Mouse (Mus musculus) brain, embryonic 14.5 days (tissue): ENCODE data around the gene Atg4d. TPM values are rescaled to one million over a fixed set of nuclear protein-coding genes. Genes with fewer than 3 reads are reported as not detected.
"Not testable (repeated sequence)": the region's sequence is repeated elsewhere in the genome, so short reads cannot be mapped to it uniquely, and the experiment has no call there.

Experiments used
- DNase-seq: peaks from one replicate; pipeline ENCODE4 v3.0.0-alpha.2; 2011; ENCODE audit warnings: low read depth
- CTCF ChIP-seq: fragments of 200-500 bp; IDR thresholded peaks from 2 replicates; pipeline ENCODE4 v1.5.1; 2012; ENCODE audit warnings: inconsistent platforms, mild to moderate bottlenecking, moderate library complexity, borderline replicate concordance; ENCODE audit not compliant: insufficient read depth, insufficient read length; ENCODE audit errors: extremely low read depth
- POLR2A ChIP-seq: fragments of 200-500 bp; IDR thresholded peaks from 2 replicates; pipeline ENCODE4 v1.6.1; 2012; ENCODE audit warnings: mild to moderate bottlenecking, inconsistent platforms, borderline replicate concordance; ENCODE audit not compliant: poor library complexity, insufficient read depth, insufficient read length, severe bottlenecking; ENCODE audit errors: extremely low read depth
- polyA plus RNA-seq: library from polyadenylated mRNA; depleted of rRNA; stranded (reverse); fragments of >200 nt; gene quantifications from 2 replicates; pipeline ENCODE4 v1.2.3, GENCODE M21; 2012

The Atg4d gene
- polyA plus RNA-seq, 1 experiment = 38.1 TPM

DNA sequence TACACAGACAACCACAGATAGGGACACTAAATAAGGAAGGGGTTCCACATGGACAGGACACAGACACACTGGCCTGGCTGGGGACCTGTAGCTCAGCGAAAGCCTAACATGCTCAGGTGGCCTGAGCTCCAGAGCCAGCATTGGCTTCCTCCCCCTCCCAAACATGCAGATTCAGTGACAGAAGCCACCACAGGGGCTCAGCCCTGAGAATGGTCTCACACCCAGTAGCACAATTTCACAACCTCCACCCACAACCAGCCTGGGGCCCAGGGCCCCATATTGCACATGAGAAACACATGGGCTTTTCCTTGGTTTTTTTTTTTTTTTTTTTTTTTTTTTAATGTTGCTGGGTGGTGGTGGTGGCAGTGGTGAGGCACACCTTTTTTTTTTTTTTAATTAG, 18.8 kb upstream of the Atg4d start:
- no peak for DNase-seq
- no peak for TF ChIP-seq CTCF

DNA sequence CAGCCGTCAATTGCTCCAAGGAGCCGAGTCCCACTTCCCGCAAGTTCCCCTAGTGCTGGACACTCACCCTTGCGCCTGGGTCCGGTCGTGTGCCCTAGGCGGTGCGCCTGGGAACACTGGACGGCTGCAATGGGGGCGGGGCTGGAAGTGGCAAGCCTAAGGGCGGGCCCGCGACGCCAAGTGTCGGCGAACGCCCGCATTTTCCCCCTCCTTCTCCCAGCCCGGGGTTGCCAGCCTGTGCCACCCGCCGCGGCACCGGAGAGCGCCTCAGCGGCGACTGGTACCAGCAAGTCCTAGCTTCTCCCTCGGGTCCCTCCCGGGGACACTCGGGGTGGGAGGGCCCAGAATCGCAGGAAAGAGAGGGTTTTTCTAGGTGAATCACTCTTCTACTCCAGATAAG, 16.8 kb upstream of the Atg4d start, which contains the start of gene S1pr5:
Gene S1pr5 (minus strand): TSS at position 118 of the 400 bp plus-strand sequence.
- DNase-seq = no peak
- no peak for TF ChIP-seq POLR2A

DNA sequence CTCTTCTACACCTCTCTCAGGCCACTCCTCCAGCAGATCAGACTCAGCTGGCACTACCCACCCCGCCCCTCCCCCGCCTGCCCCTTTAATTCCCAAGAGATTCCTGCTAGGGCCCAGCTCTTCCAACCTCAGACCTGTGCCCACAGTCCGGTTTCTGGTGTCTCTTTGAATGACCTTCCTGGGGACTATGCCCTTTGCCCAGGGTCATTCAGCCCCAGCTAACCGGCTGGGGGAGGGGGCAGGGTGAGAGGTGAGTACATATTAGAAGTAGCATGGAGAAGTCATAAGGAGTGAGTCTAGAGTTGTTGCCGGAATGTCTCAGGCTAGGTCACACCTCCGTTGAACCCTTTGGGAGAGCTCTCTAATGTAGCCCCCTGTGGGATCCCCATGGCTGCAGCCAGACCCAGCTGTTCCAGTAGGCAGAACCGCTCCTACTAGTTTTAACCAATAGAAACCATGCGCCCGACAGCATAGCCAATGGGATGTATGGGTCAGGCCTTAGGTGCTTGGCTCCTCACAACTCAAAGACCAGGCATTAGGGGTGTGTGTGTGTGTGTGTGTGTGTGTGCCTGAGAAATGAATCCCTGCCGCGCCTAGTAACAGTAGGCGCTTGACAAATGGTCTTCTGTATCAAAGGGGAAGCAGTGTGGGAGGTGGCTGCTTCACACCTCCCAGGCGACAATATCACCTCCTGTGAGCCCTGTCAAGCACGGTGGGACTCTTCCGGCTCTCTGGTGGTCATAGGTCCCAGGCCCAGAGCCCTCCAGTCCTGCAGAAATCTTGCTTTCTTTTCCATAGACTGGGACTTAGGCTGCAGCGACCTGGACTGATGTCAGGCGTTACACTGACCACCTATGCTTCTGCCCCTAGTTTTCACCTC, 15.2 kb upstream of the Atg4d start:
- no peak for DNase-seq

DNA sequence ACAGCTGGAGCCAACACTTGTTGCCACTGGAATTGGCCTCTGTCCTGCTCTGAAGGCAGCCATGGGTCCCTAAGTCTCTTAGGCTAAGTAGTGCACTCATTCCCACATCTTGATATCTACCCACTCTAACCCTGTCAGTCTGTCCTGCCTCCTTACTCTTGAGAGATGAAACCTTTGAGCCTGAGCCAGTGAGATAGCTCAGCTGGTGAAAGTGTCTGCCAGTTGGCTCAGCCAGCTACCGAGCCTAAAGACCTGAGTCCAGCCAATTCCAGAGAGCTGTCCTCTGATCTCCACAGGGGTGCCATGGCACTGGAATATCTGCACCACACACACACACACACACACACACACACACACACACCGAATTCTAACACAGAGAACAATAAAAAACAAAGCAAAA, 14.6 kb upstream of the Atg4d start:
- peak; percentile 13 for DNase-seq
- TF ChIP-seq POLR2A (no peak), CTCF (no peak)

More for the DNA sequence above, 15.2 kb upstream of the Atg4d start:
- no peak for TF ChIP-seq POLR2A
- no peak for TF ChIP-seq CTCF

DNA sequence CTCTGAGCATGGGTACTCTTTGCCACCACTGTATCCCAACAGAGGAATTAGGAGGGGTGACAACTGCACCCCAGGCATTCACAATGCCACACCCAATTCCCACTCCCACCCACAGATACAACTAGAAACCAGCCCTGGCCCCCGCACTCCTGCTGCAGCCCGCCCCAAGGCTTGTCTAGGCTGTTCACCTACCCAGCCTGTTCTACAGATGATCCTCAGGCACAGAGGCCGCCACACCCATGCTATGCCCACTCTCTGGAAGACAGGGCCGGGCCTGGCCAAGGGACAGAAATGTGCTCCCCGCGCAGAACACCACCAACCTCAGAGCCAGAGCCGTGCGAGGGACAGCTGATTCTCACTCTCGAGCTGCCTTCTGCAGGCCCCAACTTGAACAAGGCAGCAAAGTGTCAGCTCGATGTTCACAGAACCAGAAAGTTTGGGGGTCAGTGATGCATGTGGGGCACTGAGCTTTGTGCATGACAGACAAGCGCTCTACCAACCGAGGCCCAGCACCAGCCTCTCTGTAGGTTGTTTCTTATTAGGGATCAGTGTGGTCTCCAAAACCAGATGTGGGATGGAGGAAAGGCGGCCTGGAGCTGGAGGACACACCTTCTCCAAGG, 13.9 kb upstream of the Atg4d start:
- DNase-seq = no peak
- TF ChIP-seq CTCF (no peak), POLR2A (no peak)

DNA sequence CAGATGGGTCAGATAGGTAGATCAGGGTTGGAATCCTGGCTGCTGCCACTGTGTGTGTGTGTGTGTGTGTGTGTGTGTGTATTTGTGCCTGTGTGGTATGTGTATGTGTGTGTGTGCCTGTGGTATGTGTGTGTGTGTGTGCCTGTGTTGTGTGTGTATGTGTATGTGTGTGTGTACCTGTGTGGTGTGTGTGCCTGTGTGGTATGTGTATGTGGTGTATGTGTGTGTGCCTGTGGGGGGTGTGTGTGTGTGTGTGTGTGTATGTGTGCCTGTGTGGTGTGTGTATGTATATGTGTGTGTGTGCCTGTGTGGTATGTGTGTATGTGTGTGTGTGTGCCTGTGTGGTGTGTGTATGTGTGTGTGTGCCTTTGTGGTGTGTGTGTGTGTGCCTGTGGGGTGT, 10.4 kb upstream of the Atg4d start:
- TF ChIP-seq CTCF (no peak), POLR2A (no peak)
- DNase-seq = no peak

DNA sequence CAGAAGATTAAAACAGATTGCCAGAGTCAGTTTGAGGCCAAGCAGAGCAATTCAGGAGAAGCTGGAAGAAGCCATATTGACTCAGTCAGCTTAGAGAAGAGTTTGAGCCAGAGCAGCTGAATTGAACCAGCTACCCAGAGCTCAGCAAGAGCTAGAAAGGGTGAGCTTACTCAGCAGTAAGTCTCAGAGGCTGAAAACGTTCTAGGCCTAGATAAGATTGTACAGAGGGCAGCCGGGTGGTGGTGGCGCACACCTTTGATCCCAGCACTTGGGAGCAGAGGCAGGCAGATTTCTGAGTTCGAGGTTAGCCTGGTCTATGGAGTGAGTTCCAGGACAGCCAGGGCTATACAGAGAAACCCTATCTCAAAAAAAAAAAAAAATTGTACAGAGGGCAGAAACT, 8.7 kb upstream of the Atg4d start:
- DNase-seq = not testable (repeated sequence)

DNA sequence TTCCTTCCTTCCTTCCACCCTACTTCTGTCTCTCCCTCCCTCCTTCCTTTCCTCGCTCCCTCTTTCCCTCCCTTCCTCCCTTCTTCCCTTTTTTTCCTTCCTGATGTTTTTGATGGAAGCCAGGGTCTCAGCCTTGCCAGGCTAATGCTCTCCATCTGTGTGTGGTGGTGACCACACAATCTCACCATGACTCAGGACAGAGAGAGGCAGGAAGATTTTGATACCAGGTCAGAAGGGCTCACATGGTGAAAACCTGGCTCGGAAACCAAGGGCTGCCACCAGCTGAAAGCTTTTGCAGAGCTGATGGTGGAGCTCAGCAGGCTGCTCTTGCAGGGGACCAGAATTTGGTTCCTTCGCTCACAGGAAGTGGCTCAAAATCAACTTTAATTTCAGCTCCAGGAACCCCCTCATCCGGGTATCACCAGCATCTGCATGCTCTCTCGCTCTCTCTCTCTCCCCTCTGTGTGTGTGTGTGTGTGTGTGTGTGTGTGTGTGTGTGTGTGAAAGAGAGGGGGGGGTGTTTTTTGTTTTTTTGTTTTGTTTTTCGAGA, 4.5 kb upstream of the Atg4d start:
- DNase-seq = no peak
- TF ChIP-seq POLR2A (no peak), CTCF (no peak)

DNA sequence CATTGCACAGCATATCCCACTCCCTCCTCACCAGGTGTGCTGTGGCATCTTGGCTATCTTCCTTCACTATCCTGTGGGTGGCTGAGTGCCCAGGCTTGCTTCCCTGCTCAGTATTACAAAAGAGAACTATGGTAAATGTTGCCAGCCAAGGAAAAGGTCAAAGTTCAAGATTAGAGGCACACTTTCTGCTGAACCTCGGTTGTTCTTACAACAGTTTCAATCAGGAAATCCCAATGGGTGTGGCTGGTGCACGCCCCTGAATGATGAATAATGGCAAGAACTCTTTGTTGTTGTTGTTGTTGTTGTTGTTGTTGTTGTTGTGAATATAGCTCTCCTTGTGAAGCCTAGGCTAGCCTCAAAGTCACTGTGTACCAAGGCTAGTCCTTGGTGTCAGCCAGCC, 3.3 kb upstream of the Atg4d start:
- DNase-seq = no peak
- TF ChIP-seq POLR2A (no peak), CTCF (no peak)

DNA sequence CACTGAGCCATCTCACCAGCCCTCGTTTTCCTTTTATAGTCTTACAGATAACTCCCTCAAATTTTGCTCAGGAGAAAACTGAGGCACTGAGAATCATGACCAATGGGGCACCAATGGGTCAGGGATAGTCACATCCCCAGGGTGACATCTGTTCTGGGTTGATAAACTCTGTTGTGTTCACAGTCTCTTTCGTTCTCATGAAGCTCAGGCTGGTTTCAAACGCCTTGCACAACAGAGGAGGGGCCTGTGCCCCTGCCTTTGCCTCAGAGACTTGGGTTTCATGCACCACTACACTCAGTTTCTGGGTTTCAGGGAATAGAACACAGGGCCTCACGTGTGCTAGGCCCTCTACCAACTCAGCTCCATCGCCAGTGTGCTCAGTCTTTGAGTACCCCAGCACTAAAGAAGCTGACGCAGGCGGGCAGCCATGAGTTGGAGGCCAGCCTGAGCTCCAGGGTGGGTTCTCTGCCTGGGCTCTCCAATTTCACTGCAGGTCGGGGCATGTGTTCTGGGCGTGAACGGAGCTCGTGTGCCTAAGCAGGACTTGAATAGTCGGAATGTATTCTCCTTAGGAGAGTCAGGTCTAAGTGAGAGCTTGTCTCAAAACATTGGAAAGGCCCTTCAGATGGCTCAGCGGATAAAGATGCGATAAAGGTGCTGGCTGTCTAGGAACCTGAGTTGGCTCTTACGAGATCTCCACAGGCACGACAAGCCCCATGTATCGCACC, 657 bp upstream of the Atg4d start:
- no peak for DNase-seq
- no peak for TF ChIP-seq CTCF
- no peak for TF ChIP-seq POLR2A

DNA sequence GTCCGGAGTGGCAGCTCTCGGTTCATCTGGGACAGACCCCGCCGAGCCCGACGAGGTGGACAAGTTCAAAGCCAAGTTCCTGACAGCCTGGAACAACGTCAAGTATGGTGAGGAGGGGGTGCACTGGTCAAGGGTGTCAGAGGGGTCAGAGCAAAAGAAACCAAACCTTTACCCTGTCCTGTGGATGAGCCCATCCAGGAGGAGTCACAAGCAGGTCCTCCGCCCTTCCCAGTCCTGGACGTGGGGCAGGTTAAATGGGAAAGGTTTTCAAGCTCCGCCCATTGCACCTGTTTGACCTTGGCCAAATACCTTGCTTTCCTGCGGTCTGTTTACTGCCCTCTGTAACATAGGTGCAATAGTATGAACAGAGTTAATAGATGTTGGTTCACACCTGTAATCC, 518 bp downstream of the Atg4d start:
- TF ChIP-seq CTCF (no peak), POLR2A (no peak)
- DNase-seq = no peak

DNA sequence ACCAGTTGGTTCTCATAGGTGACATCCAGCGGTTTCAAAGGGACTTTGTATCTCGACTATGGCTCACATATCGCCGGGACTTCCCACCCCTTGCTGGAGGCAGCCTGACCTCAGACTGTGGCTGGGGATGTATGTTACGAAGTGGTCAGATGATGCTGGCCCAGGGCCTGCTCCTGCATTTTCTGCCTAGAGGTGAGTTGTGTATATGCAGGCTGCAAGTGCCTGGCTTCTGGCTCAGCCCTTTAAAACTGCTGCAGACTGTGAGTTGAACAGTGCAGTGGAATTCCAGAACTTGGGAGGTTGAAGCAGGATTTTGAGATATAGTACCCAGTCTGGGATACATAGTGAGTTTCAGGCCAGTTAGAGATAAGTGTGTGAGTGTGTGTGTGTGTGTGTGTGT, 1.8 kb downstream of the Atg4d start:
- TF ChIP-seq CTCF (no peak), POLR2A (no peak)
- no peak for DNase-seq

DNA sequence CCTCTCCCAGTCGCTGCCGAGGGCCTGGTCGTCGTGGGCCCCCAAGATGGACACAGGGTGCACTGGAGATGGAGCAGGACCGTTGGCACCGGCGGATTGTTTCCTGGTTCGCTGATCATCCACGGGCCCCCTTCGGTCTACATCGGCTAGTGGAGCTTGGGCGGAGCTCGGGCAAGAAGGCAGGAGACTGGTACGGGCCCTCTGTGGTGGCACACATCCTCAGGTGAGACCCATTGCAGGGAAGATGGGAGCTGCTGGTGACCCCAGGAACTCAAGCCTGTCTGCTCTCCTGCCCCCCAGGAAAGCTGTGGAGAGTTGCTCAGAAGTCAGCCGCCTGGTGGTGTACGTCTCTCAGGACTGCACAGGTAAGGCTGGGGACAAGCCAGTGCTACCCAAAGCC, 3.2 kb downstream of the Atg4d start:
- no peak for TF ChIP-seq CTCF
- TF ChIP-seq POLR2A = no peak
- no peak for DNase-seq

DNA sequence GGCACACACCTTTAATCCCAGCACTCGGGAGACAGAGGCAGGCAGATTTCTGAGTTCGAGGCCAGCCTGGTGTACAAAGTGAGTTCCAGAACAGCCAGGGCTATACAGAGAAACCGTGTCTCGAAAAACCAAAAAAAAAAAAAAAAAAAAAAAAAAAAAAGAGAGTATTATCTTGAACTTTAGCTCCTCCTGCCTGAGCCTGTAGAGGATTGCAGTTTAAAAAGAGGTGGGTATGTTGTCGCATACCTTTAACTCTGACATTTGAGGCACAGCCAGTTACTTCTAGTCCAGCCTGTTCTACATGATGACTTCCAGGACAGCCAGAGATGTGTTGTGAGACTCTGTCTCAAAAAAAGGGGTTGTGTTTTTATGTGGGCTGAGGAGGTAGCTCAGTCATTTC, 4.5 kb downstream of the Atg4d start:
- DNase-seq = not testable (repeated sequence)
